Mouse (Mus musculus) heart, postnatal 0 days (tissue): ENCODE measurements around the gene Golm1.

Source experiments
- CTCF ChIP-seq: IDR thresholded peaks from 2 replicates; pipeline ENCODE4 v1.5.1; 2016; ENCODE audit warnings: antibody characterized with exemption, control low read depth, low read depth
- EP300 ChIP-seq: IDR thresholded peaks from 2 replicates; pipeline ENCODE4 v1.6.1; 2016; ENCODE audit warnings: antibody characterized with exemption, low read depth

DNA sequence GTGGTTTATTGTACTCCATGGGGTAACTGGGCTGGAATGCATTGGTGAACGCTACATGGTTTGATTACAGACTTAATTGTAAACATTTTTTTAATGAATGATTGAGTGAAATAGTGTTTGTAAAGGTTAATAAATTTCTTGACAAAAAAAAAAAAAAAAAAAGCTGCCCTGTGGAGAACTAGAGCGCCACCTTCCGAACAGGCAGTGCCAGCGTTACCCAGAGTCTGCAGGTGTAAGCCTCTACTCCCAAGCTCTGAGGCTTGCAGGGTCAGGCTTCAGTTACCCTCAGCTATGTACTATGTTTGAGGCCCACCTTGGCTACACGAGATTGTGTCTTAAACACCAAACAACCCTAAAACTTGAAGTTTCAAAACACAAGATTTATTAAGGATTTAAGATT lies 41.0 kb downstream of the Golm1 start:
- TF ChIP-seq CTCF (no peak), EP300 (no peak)
